Comparison of ENCODE assay signal across 15 mouse cellular contexts in the genomic region with DNA sequence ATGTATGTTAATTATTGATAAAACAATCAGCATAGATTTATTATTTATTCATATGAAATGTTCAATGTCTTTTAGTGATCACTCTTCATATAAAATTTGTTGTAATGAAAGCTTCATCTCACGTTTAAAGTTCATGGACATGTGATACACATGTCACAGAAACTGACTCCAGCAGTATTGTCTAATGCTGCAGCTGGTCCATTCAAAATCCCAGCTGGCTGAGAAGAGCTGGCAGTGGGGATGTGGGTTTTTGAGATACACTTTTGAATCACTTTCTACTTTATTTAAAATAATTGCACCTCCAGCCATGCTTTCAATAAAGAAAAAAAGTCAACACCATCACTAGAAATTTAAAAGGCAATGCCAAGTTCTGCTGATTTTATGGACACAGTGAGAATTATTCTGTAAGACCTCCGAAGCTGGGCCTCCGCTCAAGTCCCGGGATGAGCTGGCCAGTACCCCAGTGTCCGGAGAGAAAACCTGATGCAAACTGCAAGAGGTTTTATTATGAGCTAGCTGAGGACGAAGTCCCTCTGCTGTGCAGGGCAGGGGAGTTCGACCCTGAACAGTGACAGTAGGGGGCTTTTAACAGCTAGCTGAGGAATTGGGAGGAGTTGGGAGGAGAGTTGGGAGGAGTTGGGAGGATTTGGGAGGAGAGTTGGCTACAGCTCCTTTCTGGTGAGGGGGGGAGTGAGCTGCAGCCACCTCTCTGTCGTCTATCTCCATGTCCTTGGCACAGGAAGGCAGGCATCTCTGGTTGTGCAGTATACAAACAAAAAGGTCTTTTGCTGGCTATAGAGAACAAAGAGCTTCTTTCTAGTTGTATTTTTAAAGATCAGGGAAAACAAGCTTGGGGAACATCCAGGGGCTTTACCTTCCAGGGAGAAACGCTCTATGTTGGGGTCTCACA.
DNase-seq lines count a peak whose midpoint lies in the region; ATAC-seq lines count a peak whose summit lies in the region.
"Had no signal": no experiment of that assay in that cellular context is flagged by ENCODE, and none has a peak within 500 bp of the region (broad histone marks: within the 10 kb centered on the region; RNA-seq: fewer than 3 reads in every experiment).

No protein-coding gene starts in this region.

- H3K9ac ChIP-seq in embryonic facial prominence, embryonic 14.5 days (ENCODE audit: low read depth, low read length), result no peak overlapping the region
- H3K9ac ChIP-seq: liver, embryonic 12.5 days had no signal

- H3K4me3 ChIP-seq in embryonic facial prominence, embryonic 14.5 days (ENCODE audit: low read depth, low read length), result no peak overlapping the region
- H3K4me3 ChIP-seq: heart, adult 2 months; liver, embryonic 12.5 days had no signal

- no peaks in the 10 kb centered on the region for H3K9me3 ChIP-seq in embryonic facial prominence, embryonic 14.5 days (ENCODE audit: control insufficient read depth, low read length)
- H3K9me3 ChIP-seq: liver, embryonic 12.5 days had no signal

- WGBS in embryonic facial prominence, embryonic 14.5 days, result 28% methylated on average over 9 of the region's 9 CpGs

- peak; percentile 4 for DNase-seq in adrenal gland, postnatal 14 days
- no peak for DNase-seq in adrenal gland, postnatal 10 days
- DNase-seq in gastrocnemius, postnatal 14 days, result peak; percentile 9
- no peak for DNase-seq in gastrocnemius, postnatal 36 days
- peak; percentile 20 to 26 for DNase-seq in layer of hippocampus, postnatal 14 days (ENCODE audit: low spot score in 2 of 2)
- DNase-seq in layer of hippocampus, adult 9-10 months (ENCODE audit: low spot score), result no peak
- peak; percentile 30 for DNase-seq in embryonic facial prominence, embryonic 14.5 days (ENCODE audit: low spot score)
- no peak for DNase-seq in B cell, adult 2 months
- DNase-seq: cerebellum, adult 8-10 months; heart, adult 2 months; kidney, adult 18-20 months; kidney, postnatal 36 days; thymus, postnatal 25 days had no signal

- H3K4me2 ChIP-seq in embryonic facial prominence, embryonic 14.5 days (ENCODE audit: low read depth, low read length), result no peak overlapping the region
- H3K4me2 ChIP-seq: liver, embryonic 12.5 days had no signal

- H3K27me3 ChIP-seq in embryonic facial prominence, embryonic 14.5 days (replicated peaks; ENCODE audit: control insufficient read depth, insufficient read depth, low read length), result no peaks in the 10 kb centered on the region
- H3K27me3 ChIP-seq: liver, embryonic 12.5 days; Patski had no signal

- ATAC-seq in embryonic facial prominence, embryonic 14.5 days (ENCODE audit: low read depth), result 0 out of 2 replicates have a peak, but pooled peaks have one; percentile 65
- ATAC-seq: liver, embryonic 12.5 days; Patski had no signal

- H3K4me1 ChIP-seq in embryonic facial prominence, embryonic 14.5 days (ENCODE audit: control insufficient read depth, insufficient read depth, low read length), result no peaks in the 10 kb centered on the region
- H3K4me1 ChIP-seq: liver, embryonic 12.5 days had no signal

- intact Hi-C loops in gastrocnemius, postnatal 14 days (cut with DNase I; ENCODE audit: low total_unique reads), result no loop called here
- intact Hi-C loops in gastrocnemius, postnatal 36 days (cut with DNase I), result no loop called here

- no peaks in the 10 kb centered on the region for H3K36me3 ChIP-seq in embryonic facial prominence, embryonic 14.5 days (ENCODE audit: control insufficient read depth, insufficient read depth, low read length)
- H3K36me3 ChIP-seq: liver, embryonic 12.5 days had no signal

- H3K27ac ChIP-seq in embryonic facial prominence, embryonic 14.5 days (replicated peaks; ENCODE audit: low read depth, low read length), result 0 out of 2 replicates have a peak overlapping the region, but pooled peaks have one; percentile 10
- H3K27ac ChIP-seq: heart, adult 2 months; liver, embryonic 12.5 days had no signal

Comparison
In these comparisons a context has a peak if more than half of its experiments do, and no peak if none do; other contexts are left out.
1. DNase-seq: peak in adrenal gland, postnatal 14 days (single experiment), gastrocnemius, postnatal 14 days (single experiment), layer of hippocampus, postnatal 14 days (2 of 2) and embryonic facial prominence, embryonic 14.5 days (single experiment); none in adrenal gland, postnatal 10 days (single experiment), gastrocnemius, postnatal 36 days (0 of 2), layer of hippocampus, adult 9-10 months (single experiment) and B cell, adult 2 months (0 of 2).